Mouse (Mus musculus): ENCODE results near the gene Ttc39b. TPM values are rescaled to one million over a fixed set of nuclear protein-coding genes. Genes with fewer than 3 reads are reported as not detected.

Gene Ttc39b
- total RNA-seq, 4 experiments from 2014 or later: 4.4 to 5.1 (median 4.9) TPM

- DNase-seq (ENCODE audit: low spot score in 2 of 2): no peak
Observed at GRCm38 (mm10) chr4:83186448-83186847, 137.6 kb downstream of the Ttc39b start.

- peak; percentile 12 to 22 for DNase-seq (ENCODE audit: low spot score in 2 of 2)
Observed at GRCm38 (mm10) chr4:83183288-83183930, 140.6 kb downstream of the Ttc39b start.

- DNase-seq (ENCODE audit: low spot score in 2 of 2): no peak
Observed at GRCm38 (mm10) chr4:83182178-83183068, 141.6 kb downstream of the Ttc39b start.

- no peak for DNase-seq (ENCODE audit: low spot score in 2 of 2)
Observed at GRCm38 (mm10) chr4:83177471-83177870, 146.6 kb downstream of the Ttc39b start.

- DNase-seq (ENCODE audit: low spot score in 2 of 2): no peak
Observed at GRCm38 (mm10) chr4:83174946-83175345, 149.1 kb downstream of the Ttc39b start.

- DNase-seq (ENCODE audit: low spot score in 2 of 2): no peak
Observed at GRCm38 (mm10) chr4:83172278-83172677, 151.8 kb downstream of the Ttc39b start.

- no peak for DNase-seq (ENCODE audit: low spot score in 2 of 2)
Observed at GRCm38 (mm10) chr4:83170741-83171140, 153.3 kb downstream of the Ttc39b start.

Other genes with a start within 250 kb of the Ttc39b start
- gene Snapc3, start 93.5 kb upstream of the Ttc39b start, total RNA-seq (2022): 10 to 100 TPM in 1 of 4 experiments, 1 to 10 TPM in 3; 7.2 to 10.8 (median 9.5) TPM
- gene Psip1, start 162.2 kb upstream of the Ttc39b start, total RNA-seq (2022): 10 to 100 TPM; 13.3 to 16.7 (median 15.2) TPM
- under 1 TPM; 0.29 to 0.61 (median 0.40) TPM for gene Ccdc171, start 201.3 kb upstream of the Ttc39b start, total RNA-seq (2022)

Data from gastrocnemius, adult 8-10 months (tissue).